Mouse (Mus musculus): Measurements from ENCODE around the gene Hist2h2ac. TPM values are rescaled to one million over a fixed set of nuclear protein-coding genes. Genes with fewer than 3 reads are reported as not detected.
"Not testable (repeated sequence)": the region's sequence is repeated elsewhere in the genome, so short reads cannot be mapped to it uniquely, and the experiment has no call there.

Hist2h2ac gene
- polyA plus RNA-seq, 1 experiment from 2014 or later = 0.99 TPM

DNA sequence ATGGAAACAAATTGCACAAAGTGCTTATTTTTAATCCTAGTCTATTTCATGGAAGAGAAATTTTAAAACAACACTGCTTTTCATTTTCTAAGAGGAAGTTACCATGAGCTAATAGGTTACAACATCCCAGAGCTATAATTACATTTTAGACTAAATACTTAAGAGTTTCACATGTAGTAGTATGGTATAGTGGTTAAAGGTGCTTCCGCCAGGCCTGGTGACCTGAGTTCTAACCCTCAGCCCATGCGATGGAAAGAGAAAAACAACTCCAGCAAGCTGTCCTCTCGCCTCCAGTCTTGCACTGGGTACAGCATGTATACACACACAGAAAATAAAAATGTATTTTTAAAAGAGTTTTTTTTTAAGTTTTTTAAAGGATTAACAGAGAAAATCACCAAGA, 31.1 kb upstream of the Hist2h2ac start:
- H3K4me3 ChIP-seq (ENCODE audit: low read depth, low read length) = no peak overlapping the region
- no peak overlapping the region for H3K4me2 ChIP-seq (ENCODE audit: low read length)
- no peak overlapping the region for H3K9ac ChIP-seq (ENCODE audit: low read depth, low read length)
- no peaks in the 10 kb centered on the region for H3K36me3 ChIP-seq (ENCODE audit: control insufficient read depth, insufficient read depth, low read length)
- H3K9me3 ChIP-seq (replicated peaks; ENCODE audit: control insufficient read depth, low read length, poor library complexity, severe bottlenecking) = no peaks in the 10 kb centered on the region
- peaks cover 5% of the 10 kb centered on the region for H3K4me1 ChIP-seq (ENCODE audit: control insufficient read depth, insufficient read depth, low read length)
- no peak overlapping the region for H3K27ac ChIP-seq (ENCODE audit: low read length)
- no peaks in the 10 kb centered on the region for H3K27me3 ChIP-seq (ENCODE audit: control insufficient read depth, insufficient read depth, low read depth, low read length)
- WGBS = 89% methylated on average over 3 of the region's 3 CpGs
- no peak for ATAC-seq

DNA sequence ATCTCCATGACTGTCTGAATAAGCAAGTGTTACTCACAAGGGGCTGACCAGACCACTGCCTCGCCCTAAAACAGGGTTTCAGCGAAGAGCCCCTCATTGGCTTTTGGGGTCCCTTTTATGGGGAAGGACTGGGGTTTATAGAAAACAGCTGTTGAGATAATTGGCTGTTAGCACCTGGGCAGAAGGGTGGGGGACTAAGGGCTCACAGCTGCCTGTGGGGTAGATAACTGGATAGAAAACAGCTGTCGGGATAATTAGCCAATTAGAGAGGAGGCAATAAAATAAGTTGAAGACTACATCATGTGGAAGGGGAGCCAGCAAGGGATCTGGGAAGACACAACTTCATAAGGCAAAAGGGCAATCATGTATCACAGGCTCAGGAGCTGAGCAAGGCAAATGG, 30.2 kb upstream of the Hist2h2ac start:
- H3K9me3 ChIP-seq (replicated peaks; ENCODE audit: control insufficient read depth, low read length, poor library complexity, severe bottlenecking) = no peaks in the 10 kb centered on the region
- no peak overlapping the region for H3K27ac ChIP-seq (ENCODE audit: low read length)
- no peak for ATAC-seq
- 95% methylated on average over 3 of the region's 3 CpGs for WGBS
- H3K4me1 ChIP-seq (ENCODE audit: control insufficient read depth, insufficient read depth, low read length) = peaks cover 5% of the 10 kb centered on the region
- no peaks in the 10 kb centered on the region for H3K27me3 ChIP-seq (ENCODE audit: control insufficient read depth, insufficient read depth, low read depth, low read length)
- H3K4me2 ChIP-seq (ENCODE audit: low read length) = no peak overlapping the region
- H3K36me3 ChIP-seq (ENCODE audit: control insufficient read depth, insufficient read depth, low read length) = no peaks in the 10 kb centered on the region
- H3K9ac ChIP-seq (ENCODE audit: low read depth, low read length) = no peak overlapping the region
- H3K4me3 ChIP-seq (ENCODE audit: low read depth, low read length) = no peak overlapping the region

DNA sequence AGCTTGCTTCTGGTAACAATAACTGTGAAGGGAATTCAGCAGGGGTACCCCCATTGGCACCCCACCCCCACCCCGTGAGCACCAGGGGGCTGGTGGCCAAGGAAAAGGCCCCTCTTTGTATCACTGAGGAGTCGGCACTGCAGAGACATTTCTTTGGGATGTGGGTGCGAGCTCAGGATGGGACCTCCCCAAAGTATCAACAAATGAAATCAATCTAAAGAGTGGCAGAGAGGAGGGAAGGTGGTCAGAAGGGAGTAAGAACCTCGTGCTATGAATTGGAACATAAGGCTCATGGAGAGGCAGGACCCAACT, 28.3 kb upstream of the Hist2h2ac start:
- Histone ChIP-seq H3K4me3 (ENCODE audit: low read depth, low read length) (no peak overlapping the region), H3K9ac (ENCODE audit: low read depth, low read length) (no peak overlapping the region), H3K4me1 (ENCODE audit: control insufficient read depth, insufficient read depth, low read length) (peaks cover 13% of the 10 kb centered on the region), H3K36me3 (ENCODE audit: control insufficient read depth, insufficient read depth, low read length) (no peaks in the 10 kb centered on the region), H3K27ac (ENCODE audit: low read length) (no peak overlapping the region), H3K4me2 (ENCODE audit: low read length) (no peak overlapping the region), H3K9me3 (replicated peaks; ENCODE audit: control insufficient read depth, low read length, poor library complexity, severe bottlenecking) (no peaks in the 10 kb centered on the region), H3K27me3 (ENCODE audit: control insufficient read depth, insufficient read depth, low read depth, low read length) (no peaks in the 10 kb centered on the region)
- WGBS = 56% methylated on average over 4 of the region's 4 CpGs
- ATAC-seq = no peak

- Histone ChIP-seq H3K27ac (ENCODE audit: low read length) (no peak overlapping the region), H3K27me3 (ENCODE audit: control insufficient read depth, insufficient read depth, low read depth, low read length) (no peaks in the 10 kb centered on the region), H3K4me1 (ENCODE audit: control insufficient read depth, insufficient read depth, low read length) (peaks cover 13% of the 10 kb centered on the region), H3K9ac (ENCODE audit: low read depth, low read length) (no peak overlapping the region), H3K9me3 (replicated peaks; ENCODE audit: control insufficient read depth, low read length, poor library complexity, severe bottlenecking) (no peaks in the 10 kb centered on the region), H3K4me3 (ENCODE audit: low read depth, low read length) (no peak overlapping the region), H3K4me2 (ENCODE audit: low read length) (no peak overlapping the region; the same call in 1 of the 2 replicates), H3K36me3 (ENCODE audit: control insufficient read depth, insufficient read depth, low read length) (no peaks in the 10 kb centered on the region)
- no peak for ATAC-seq
- 58% methylated on average over 6 of the region's 6 CpGs for WGBS
Measured at GRCm38 (mm10) chr3:96248141-96249033, 27.7 kb upstream of the Hist2h2ac start.

- peaks cover 13% of the 10 kb centered on the region for H3K4me1 ChIP-seq (ENCODE audit: control insufficient read depth, insufficient read depth, low read length)
- H3K27ac ChIP-seq (ENCODE audit: low read length) = no peak overlapping the region
- peak overlapping the region; percentile 26 for H3K4me3 ChIP-seq (ENCODE audit: low read depth, low read length)
- no peaks in the 10 kb centered on the region for H3K27me3 ChIP-seq (ENCODE audit: control insufficient read depth, insufficient read depth, low read depth, low read length)
- H3K9ac ChIP-seq (ENCODE audit: low read depth, low read length) = no peak overlapping the region
- no peak for ATAC-seq
- no peaks in the 10 kb centered on the region for H3K9me3 ChIP-seq (replicated peaks; ENCODE audit: control insufficient read depth, low read length, poor library complexity, severe bottlenecking)
- H3K36me3 ChIP-seq (ENCODE audit: control insufficient read depth, insufficient read depth, low read length) = no peaks in the 10 kb centered on the region
- peak overlapping the region; percentile 42 for H3K4me2 ChIP-seq (ENCODE audit: low read length)
- WGBS = 4% methylated on average over 11 of the region's 11 CpGs
Measured at GRCm38 (mm10) chr3:96247356-96248140, 26.9 kb upstream of the Hist2h2ac start.

DNA sequence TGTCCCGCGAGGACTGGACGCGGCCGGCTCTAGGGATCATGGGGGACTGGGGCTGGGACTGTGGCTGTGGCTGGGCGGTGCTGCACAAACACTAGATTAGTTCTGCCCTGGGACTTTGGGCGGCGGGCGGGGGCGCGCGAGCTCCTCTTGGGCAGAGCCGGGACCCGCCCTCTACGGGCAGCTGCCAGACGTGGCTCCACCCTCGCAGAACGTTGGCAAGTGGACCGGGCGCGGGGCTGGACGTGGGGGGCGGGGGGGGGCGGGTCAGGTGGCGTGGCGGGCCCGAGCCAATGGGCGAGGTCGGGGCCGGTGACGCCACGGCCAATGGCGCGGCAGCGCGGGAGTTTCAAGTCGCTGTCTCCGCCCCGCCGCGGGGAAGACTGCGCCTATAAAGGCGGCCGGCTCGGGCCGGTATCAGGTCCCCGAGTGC, 25.8 kb upstream of the Hist2h2ac start, which contains the start of gene Hist2h3c1:
Gene Hist2h3c1 (plus strand): TSS at position 259 of the 430 bp plus-strand sequence.
- H3K9me3 ChIP-seq (replicated peaks; ENCODE audit: control insufficient read depth, low read length, poor library complexity, severe bottlenecking); H3K36me3 ChIP-seq (ENCODE audit: control insufficient read depth, insufficient read depth, low read length); H3K27me3 ChIP-seq (ENCODE audit: control insufficient read depth, insufficient read depth, low read depth, low read length); H3K9ac ChIP-seq (ENCODE audit: low read depth, low read length): not testable (repeated sequence)
- Histone ChIP-seq H3K4me1 (ENCODE audit: control insufficient read depth, insufficient read depth, low read length) (peaks cover 13% of the 10 kb centered on the region), H3K4me2 (ENCODE audit: low read length) (peak within 1 kb of the TSS; percentile 42), H3K27ac (ENCODE audit: low read length) (peak within 1 kb of the TSS; percentile 60; the same call in 1 of the 2 replicates), H3K4me3 (ENCODE audit: low read depth, low read length) (peak within 1 kb of the TSS; percentile 31)
- ATAC-seq = peak; percentile 90
- WGBS = no CpG with 5 or more reads among the region's 47 CpGs

DNA sequence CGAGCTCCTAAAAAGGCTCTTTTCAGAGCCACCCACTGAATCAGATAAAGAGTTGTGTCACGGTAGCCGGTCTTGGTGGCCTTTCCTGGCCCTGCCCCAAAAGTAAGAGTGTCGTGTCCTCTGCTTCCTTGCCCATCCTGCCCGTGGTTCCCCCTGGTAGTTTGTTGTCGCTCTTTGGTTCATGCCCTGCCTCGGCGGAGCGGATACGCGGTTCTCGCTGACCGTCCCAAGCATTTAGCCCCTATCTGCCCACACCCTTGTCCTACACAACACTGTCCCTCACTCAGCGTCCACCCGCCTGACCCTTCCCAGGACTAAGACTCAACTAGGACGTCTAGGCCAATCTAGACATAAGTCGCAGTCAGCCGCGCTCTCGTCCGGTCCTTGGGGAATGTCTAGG, 25.3 kb upstream of the Hist2h2ac start:
- Histone ChIP-seq H3K4me2 (ENCODE audit: low read length) (0 out of 2 replicates have a peak overlapping the region, but pooled peaks have one; percentile 31), H3K27ac (ENCODE audit: low read length) (peak overlapping the region; percentile 60; the same call in 1 of the 2 replicates), H3K4me3 (ENCODE audit: low read depth, low read length) (peak overlapping the region; percentile 31), H3K4me1 (ENCODE audit: control insufficient read depth, insufficient read depth, low read length) (peaks cover 14% of the 10 kb centered on the region)
- H3K9ac ChIP-seq (ENCODE audit: low read depth, low read length); H3K36me3 ChIP-seq (ENCODE audit: control insufficient read depth, insufficient read depth, low read length); H3K9me3 ChIP-seq (replicated peaks; ENCODE audit: control insufficient read depth, low read length, poor library complexity, severe bottlenecking); H3K27me3 ChIP-seq (ENCODE audit: control insufficient read depth, insufficient read depth, low read depth, low read length): not testable (repeated sequence)
- ATAC-seq = peak; percentile 59
- WGBS = 0% methylated on average over 10 of the region's 21 CpGs

DNA sequence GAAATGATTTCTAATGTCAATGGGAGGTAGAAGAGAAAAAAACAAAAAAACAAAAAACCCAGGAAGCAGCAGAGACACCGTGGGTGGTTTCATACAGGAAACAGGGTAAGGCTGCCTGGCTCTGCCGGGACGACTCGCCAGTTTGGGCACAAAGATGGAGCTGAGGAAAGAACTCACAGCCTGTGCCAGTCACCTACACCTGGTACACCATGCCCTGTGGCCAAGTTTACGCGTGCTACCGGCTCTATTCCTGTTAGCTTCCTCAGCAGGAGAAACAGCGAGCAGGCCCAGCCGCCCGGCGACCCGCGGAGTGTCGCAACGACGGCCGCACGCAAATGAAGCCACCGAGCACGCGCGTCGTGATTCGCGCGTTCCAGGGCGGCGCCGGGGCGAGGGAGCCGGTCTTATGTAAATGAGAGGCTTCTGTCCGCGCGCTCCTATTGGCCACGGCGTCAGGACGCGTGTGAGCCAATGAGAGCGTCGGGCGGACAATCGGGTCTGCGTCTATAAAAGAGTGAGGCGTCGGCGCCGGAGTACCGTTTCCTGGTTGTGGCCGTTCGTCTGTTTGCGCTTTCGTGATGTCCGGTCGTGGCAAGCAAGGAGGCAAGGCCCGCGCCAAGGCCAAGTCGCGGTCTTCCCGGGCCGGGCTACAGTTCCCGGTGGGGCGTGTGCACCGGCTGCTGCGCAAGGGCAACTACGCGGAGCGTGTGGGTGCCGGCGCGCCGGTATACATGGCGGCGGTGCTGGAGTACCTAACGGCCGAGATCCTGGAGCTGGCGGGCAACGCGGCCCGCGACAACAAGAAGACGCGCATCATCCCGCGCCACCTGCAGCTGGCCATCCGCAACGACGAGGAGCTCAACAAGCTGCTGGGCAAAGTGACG, 24.6 kb upstream of the Hist2h2ac start, which contains the start of gene Hist2h2aa1:
Gene Hist2h2aa1 (plus strand): TSS at position 495 of the 884 bp plus-strand sequence.
- Histone ChIP-seq H3K4me1 (ENCODE audit: control insufficient read depth, insufficient read depth, low read length) (peaks cover 18% of the 10 kb centered on the region), H3K9ac (ENCODE audit: low read depth, low read length) (peak within 1 kb of the TSS; percentile 77), H3K4me3 (ENCODE audit: low read depth, low read length) (peak within 1 kb of the TSS; percentile 42), H3K4me2 (ENCODE audit: low read length) (peak within 1 kb of the TSS; percentile 68), H3K27ac (ENCODE audit: low read length) (peak within 1 kb of the TSS; percentile 93)
- not testable (repeated sequence) for H3K36me3 ChIP-seq (ENCODE audit: control insufficient read depth, insufficient read depth, low read length); H3K9me3 ChIP-seq (replicated peaks; ENCODE audit: control insufficient read depth, low read length, poor library complexity, severe bottlenecking); H3K27me3 ChIP-seq (ENCODE audit: control insufficient read depth, insufficient read depth, low read depth, low read length)
- ATAC-seq = peak; percentile 92
- 1% methylated on average over 23 of the region's 88 CpGs for WGBS
